Mouse (Mus musculus) thymus, adult 2 months (tissue): Measurements from ENCODE around the gene D17Wsu92e. TPM values are rescaled to one million over a fixed set of nuclear protein-coding genes. Genes with fewer than 3 reads are reported as not detected.

Source experiments
- DNase-seq: peaks from one replicate; pipeline ENCODE4 v3.0.0; 2021
- H3K27ac ChIP-seq: fragments of 200-500 bp; 2 replicates; pipeline ENCODE4 v1.5.1; 2012; ENCODE audit warnings: low read length, control low read depth; ENCODE audit not compliant: control insufficient read depth, insufficient read depth
- H3K27me3 ChIP-seq: fragments of 200-500 bp; 2 replicates; pipeline ENCODE4 v1.6.1; 2012; ENCODE audit warnings: mild to moderate bottlenecking, low read length, moderate library complexity, mixed read lengths; ENCODE audit not compliant: control insufficient read depth, insufficient read depth
- H3K36me3 ChIP-seq: fragments of 200-500 bp; 2 replicates; pipeline ENCODE4 v1.6.1; 2012; ENCODE audit warnings: mild to moderate bottlenecking, low read length, moderate library complexity; ENCODE audit not compliant: control insufficient read depth, insufficient read depth
- H3K4me1 ChIP-seq: fragments of 200-500 bp; replicated peaks from 2 replicates; pipeline ENCODE4 v1.6.1; 2012; ENCODE audit warnings: low read length; ENCODE audit not compliant: control insufficient read depth, insufficient read depth
- H3K4me3 ChIP-seq: fragments of 200-500 bp; 2 replicates; pipeline ENCODE4 v1.5.1; 2012; ENCODE audit warnings: mild to moderate bottlenecking, low read length, control low read depth, moderate library complexity; ENCODE audit not compliant: control insufficient read depth, insufficient read depth
- CTCF ChIP-seq: fragments of 200-500 bp; IDR thresholded peaks from 2 replicates; pipeline ENCODE4 v1.5.1; 2012; ENCODE audit warnings: mild to moderate bottlenecking, control low read depth, low read length, moderate library complexity, borderline replicate concordance; ENCODE audit not compliant: control insufficient read depth, poor library complexity, insufficient read depth; ENCODE audit errors: extremely low read depth
- POLR2A ChIP-seq: fragments of 200-500 bp; IDR thresholded peaks from 2 replicates; pipeline ENCODE4 v1.6.1; 2012; ENCODE audit warnings: mild to moderate bottlenecking, low read length, control low read depth, moderate library complexity; ENCODE audit not compliant: control insufficient read depth, poor library complexity, insufficient read depth; ENCODE audit errors: extremely low read depth
- WGBS: fragments of 180-500 bp; shearing (Covaris S2); methylation state at CpG from one replicate; pipeline ENCODE4 v1.1.7; 2018; 5-methylcytosine and 5-hydroxymethylcytosine counted together
- polyA plus RNA-seq: library from polyadenylated mRNA; depleted of rRNA; stranded (reverse); fragments of >200 nt; gene quantifications from 2 replicates; pipeline ENCODE4 v1.2.3, GENCODE M21; 2012

Gene D17Wsu92e
- polyA plus RNA-seq, 1 experiment = 97.5 TPM

- DNase-seq = no peak
- H3K27me3 ChIP-seq = no peaks in the 10 kb centered on the region
- WGBS = 99% methylated on average over 6 of the region's 6 CpGs
- no peak overlapping the region for H3K27ac ChIP-seq
- H3K36me3 ChIP-seq = peaks cover 7% of the 10 kb centered on the region
- no peaks in the 10 kb centered on the region for H3K4me1 ChIP-seq
- H3K4me3 ChIP-seq = no peak overlapping the region
- TF ChIP-seq CTCF (no peak), POLR2A (no peak)
Measured at GRCm38 (mm10) chr17:27765066-27765465, 55.4 kb downstream of the D17Wsu92e start.

GRCm38 (mm10) chr17:27764453-27764852 is 56.0 kb downstream of the D17Wsu92e start:
- WGBS = 96% methylated on average over 2 of the region's 2 CpGs
- TF ChIP-seq POLR2A (no peak), CTCF (no peak)
- Histone ChIP-seq H3K27me3 (no peaks in the 10 kb centered on the region), H3K36me3 (peaks cover 7% of the 10 kb centered on the region), H3K4me3 (no peak overlapping the region), H3K4me1 (no peaks in the 10 kb centered on the region), H3K27ac (no peak overlapping the region)
- DNase-seq = no peak

- Histone ChIP-seq H3K4me1 (no peaks in the 10 kb centered on the region), H3K36me3 (peaks cover 7% of the 10 kb centered on the region), H3K4me3 (no peak overlapping the region), H3K27me3 (no peaks in the 10 kb centered on the region), H3K27ac (no peak overlapping the region)
- 97% methylated on average over 11 of the region's 11 CpGs for WGBS
- DNase-seq = no peak
- no peak for TF ChIP-seq POLR2A
- no peak for TF ChIP-seq CTCF
Measured at GRCm38 (mm10) chr17:27762884-27763283, 57.6 kb downstream of the D17Wsu92e start.

GRCm38 (mm10) chr17:27761639-27762336 is 58.7 kb downstream of the D17Wsu92e start:
- Histone ChIP-seq H3K27ac (no peak overlapping the region), H3K4me3 (no peak overlapping the region), H3K4me1 (no peaks in the 10 kb centered on the region), H3K36me3 (peaks cover 7% of the 10 kb centered on the region), H3K27me3 (no peaks in the 10 kb centered on the region)
- WGBS = 60% methylated on average over 9 of the region's 9 CpGs
- no peak for TF ChIP-seq POLR2A
- TF ChIP-seq CTCF = peak; percentile 49; the same call in 1 of the 2 replicates
- peak; percentile 48 for DNase-seq

GRCm38 (mm10) chr17:27760169-27760568 is 60.3 kb downstream of the D17Wsu92e start:
- H3K27ac ChIP-seq = no peak overlapping the region
- TF ChIP-seq CTCF (no peak), POLR2A (no peak)
- H3K4me1 ChIP-seq = no peaks in the 10 kb centered on the region
- WGBS = 87% methylated on average over 6 of the region's 6 CpGs
- no peak overlapping the region for H3K4me3 ChIP-seq
- no peaks in the 10 kb centered on the region for H3K27me3 ChIP-seq
- peaks cover 7% of the 10 kb centered on the region; the same call in 1 of the 2 replicates for H3K36me3 ChIP-seq
- no peak for DNase-seq

- DNase-seq = no peak
- no peak for TF ChIP-seq POLR2A
- TF ChIP-seq CTCF = no peak
- H3K4me3 ChIP-seq = no peak overlapping the region
- no peak overlapping the region for H3K27ac ChIP-seq
- H3K4me1 ChIP-seq = no peaks in the 10 kb centered on the region
- H3K36me3 ChIP-seq = no peaks in the 10 kb centered on the region
- WGBS = 82% methylated on average over 8 of the region's 8 CpGs
- no peaks in the 10 kb centered on the region for H3K27me3 ChIP-seq
Measured at GRCm38 (mm10) chr17:27751314-27752202, 68.9 kb downstream of the D17Wsu92e start.
